Mouse (Mus musculus) megakaryocyte, embryonic 14.5 days (primary cell): Measurements from ENCODE around the gene Zfand3.

Source experiments
- FLI1 ChIP-seq: IDR thresholded peaks from 2 replicates; pipeline ENCODE4 v1.6.1; 2012; ENCODE audit warnings: low read length, inconsistent platforms, mixed read lengths
- GATA1 ChIP-seq: IDR thresholded peaks from 3 replicates; pipeline ENCODE4 v1.6.1; 2012; ENCODE audit warnings: mixed read lengths, low read length, inconsistent platforms, borderline replicate concordance

- TF ChIP-seq FLI1 = no peak
- TF ChIP-seq GATA1 = no peak
Observed at GRCm38 (mm10) chr17:30053463-30053862, 48.9 kb downstream of the Zfand3 start.
